Mouse (Mus musculus) spleen, adult 2 months (tissue): ENCODE results near the gene Gng2.

Experiments used
- CTCF ChIP-seq: fragments of 200-500 bp; IDR thresholded peaks from 2 replicates; pipeline ENCODE4 v1.5.1; 2011; ENCODE audit warnings: mild to moderate bottlenecking, inconsistent platforms; ENCODE audit not compliant: insufficient read depth, insufficient read length, insufficient replicate concordance; ENCODE audit errors: extremely low read depth
- POLR2A ChIP-seq: fragments of 200-500 bp; IDR thresholded peaks from 2 replicates; pipeline ENCODE4 v1.6.1; 2011; ENCODE audit warnings: low read depth, low read length, inconsistent platforms

DNA sequence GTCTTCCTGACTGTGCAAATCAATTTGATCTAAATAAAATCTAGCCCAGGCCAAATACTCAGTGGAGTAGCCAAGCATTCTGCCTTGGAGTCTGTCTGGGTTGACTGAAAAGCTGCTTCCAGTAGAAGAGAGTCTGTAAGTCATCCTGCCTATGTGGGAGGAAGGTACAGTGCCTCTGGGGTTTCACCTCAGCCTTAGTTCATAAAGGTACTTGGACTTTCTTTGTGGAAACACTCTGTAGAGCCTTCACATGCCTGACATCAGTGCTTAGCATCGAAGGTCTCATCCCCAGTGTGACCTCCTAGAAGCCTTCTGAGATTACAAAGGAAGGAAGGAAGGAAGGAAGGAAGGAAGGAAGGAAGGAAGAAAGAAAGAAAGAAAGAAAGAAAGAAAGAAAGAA, 7.9 kb downstream of the Gng2 start:
- TF ChIP-seq CTCF (no peak), POLR2A (no peak)
